Mouse (Mus musculus): ENCODE measurements around the gene Olfr1141. TPM values are rescaled to one million over a fixed set of nuclear protein-coding genes. Genes with fewer than 3 reads are reported as not detected.

The Olfr1141 gene
- not detected in 2 replicates for polyA plus RNA-seq (2015; fragmentation: Nextera tagmentation; extraction: Ambion mirVana)

DNA sequence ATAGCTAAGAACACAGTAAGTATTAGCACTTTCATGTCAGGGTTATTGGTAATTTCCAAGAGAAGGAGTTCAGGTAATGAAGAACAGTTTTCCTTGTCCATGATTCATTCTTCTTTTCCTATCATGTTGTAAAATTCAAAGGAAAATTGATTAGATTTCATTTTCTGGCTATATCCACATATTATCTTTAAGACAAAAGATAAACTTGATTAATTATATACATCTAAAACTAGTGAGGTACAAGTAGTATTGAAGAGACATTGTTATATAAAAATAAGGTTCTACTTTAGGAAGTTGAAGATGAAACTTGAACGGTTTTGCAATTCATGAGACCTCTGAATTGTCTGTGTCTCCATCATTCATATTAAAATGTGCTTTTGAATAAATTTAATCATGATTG, at the start of gene Olfr1141:
Gene Olfr1141, minus strand, starts transcription at position 101 of the 400 bp plus-strand sequence.
- ATAC-seq: no peak
- H3K9me3 ChIP-seq (ENCODE audit: control insufficient read depth, low read length): no peaks in the 10 kb centered on the region
- H3K4me2 ChIP-seq (ENCODE audit: low read length): no peak within 1 kb of the TSS
- no peak within 1 kb of the TSS for H3K27ac ChIP-seq (ENCODE audit: low read depth, low read length)
- H3K4me3 ChIP-seq (ENCODE audit: low read length): no peak within 1 kb of the TSS
- H3K36me3 ChIP-seq (ENCODE audit: control insufficient read depth, insufficient read depth, low read length): no peaks in the 10 kb centered on the region
- no peak within 1 kb of the TSS for H3K9ac ChIP-seq (ENCODE audit: low read depth, low read length)
- WGBS: 82% methylated on average over 1 of the region's 1 CpGs
- H3K27me3 ChIP-seq (replicated peaks; ENCODE audit: control insufficient read depth, insufficient read depth, low read length): no peaks in the 10 kb centered on the region
- no peaks in the 10 kb centered on the region for H3K4me1 ChIP-seq (ENCODE audit: control insufficient read depth, insufficient read depth, low read depth, low read length)

DNA sequence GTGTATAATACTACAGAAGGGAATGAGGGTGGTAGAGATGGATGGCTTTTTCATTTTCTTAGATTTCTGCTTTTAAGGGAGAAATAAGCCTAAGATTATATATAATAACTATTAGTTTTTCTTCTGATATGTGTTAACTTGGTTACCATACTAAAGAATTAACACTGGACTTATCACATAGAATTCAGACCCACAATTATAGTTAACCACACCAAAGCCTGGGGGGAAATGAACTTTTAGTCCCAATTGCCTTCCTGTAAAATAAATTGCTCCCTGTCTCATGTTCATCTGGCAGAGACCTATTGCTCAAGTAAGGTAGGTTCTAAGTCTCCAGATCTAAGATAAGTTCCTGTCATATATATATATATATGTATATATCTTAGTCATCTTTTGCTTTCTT, 46.5 kb upstream of the Olfr1141 start, which contains the start of gene Olfr1143:
Gene Olfr1143, plus strand, starts transcription at position 301 of the 400 bp plus-strand sequence.
- Histone ChIP-seq H3K4me3 (ENCODE audit: low read length) (no peak within 1 kb of the TSS), H3K36me3 (ENCODE audit: control insufficient read depth, insufficient read depth, low read length) (no peaks in the 10 kb centered on the region), H3K4me1 (ENCODE audit: control insufficient read depth, insufficient read depth, low read depth, low read length) (no peaks in the 10 kb centered on the region), H3K9me3 (ENCODE audit: control insufficient read depth, low read length) (no peaks in the 10 kb centered on the region), H3K27ac (ENCODE audit: low read depth, low read length) (no peak within 1 kb of the TSS), H3K4me2 (ENCODE audit: low read length) (no peak within 1 kb of the TSS), H3K9ac (ENCODE audit: low read depth, low read length) (no peak within 1 kb of the TSS), H3K27me3 (replicated peaks; ENCODE audit: control insufficient read depth, insufficient read depth, low read length) (no peaks in the 10 kb centered on the region)
- ATAC-seq: no peak

DNA sequence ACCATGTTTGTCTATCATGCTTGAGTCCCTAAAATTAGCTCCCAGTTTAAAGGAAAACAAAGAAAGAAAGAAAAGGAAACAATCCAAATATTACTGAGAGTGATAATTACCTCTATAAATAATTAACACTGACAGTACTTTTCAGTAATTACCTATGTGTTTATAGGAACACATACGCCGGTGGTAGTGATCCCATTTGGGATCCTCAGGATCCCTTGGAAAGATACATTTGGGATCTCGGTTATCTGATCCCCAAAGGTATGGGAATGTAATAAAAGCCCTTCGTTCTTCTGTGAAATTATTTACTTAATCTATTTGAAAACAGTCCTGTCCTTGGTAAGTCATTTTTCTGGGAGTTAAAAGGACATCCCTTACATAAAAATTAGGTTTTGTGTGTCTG, 25.4 kb upstream of the Olfr1141 start, which contains the start of gene Olfr152:
Gene Olfr152, plus strand, starts transcription at position 301 of the 400 bp plus-strand sequence.
- Histone ChIP-seq H3K4me1 (ENCODE audit: control insufficient read depth, insufficient read depth, low read depth, low read length) (no peaks in the 10 kb centered on the region), H3K4me2 (ENCODE audit: low read length) (no peak within 1 kb of the TSS), H3K27ac (ENCODE audit: low read depth, low read length) (no peak within 1 kb of the TSS), H3K27me3 (replicated peaks; ENCODE audit: control insufficient read depth, insufficient read depth, low read length) (no peaks in the 10 kb centered on the region), H3K9ac (ENCODE audit: low read depth, low read length) (no peak within 1 kb of the TSS), H3K9me3 (ENCODE audit: control insufficient read depth, low read length) (no peaks in the 10 kb centered on the region), H3K36me3 (ENCODE audit: control insufficient read depth, insufficient read depth, low read length) (no peaks in the 10 kb centered on the region), H3K4me3 (ENCODE audit: low read length) (no peak within 1 kb of the TSS)
- ATAC-seq: no peak
- 70% methylated on average over 4 of the region's 4 CpGs for WGBS

DNA sequence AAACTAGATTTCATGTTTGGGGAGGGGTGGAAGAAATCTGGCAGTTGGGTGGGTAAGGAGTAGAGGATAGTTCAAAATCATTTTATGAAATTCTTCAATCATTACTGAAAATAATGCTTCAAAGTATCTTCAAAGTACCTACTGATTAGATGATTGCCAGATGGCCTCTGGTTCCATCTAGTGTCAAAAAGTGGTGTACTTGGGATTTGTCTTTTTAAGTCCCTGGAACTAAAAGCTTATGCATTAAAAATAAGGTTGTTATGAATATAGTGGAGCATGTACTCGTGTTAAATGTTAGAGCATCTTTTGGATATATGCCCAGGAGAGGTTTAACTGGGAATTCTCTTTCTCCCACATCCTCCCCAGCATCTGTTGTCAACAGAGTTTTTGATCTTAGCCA, 22.4 kb upstream of the Olfr1141 start:
- H3K4me1 ChIP-seq (ENCODE audit: control insufficient read depth, insufficient read depth, low read depth, low read length): no peaks in the 10 kb centered on the region
- H3K9ac ChIP-seq (ENCODE audit: low read depth, low read length): no peak overlapping the region
- no peaks in the 10 kb centered on the region for H3K36me3 ChIP-seq (ENCODE audit: control insufficient read depth, insufficient read depth, low read length)
- WGBS: 67% methylated on average over 1 of the region's 1 CpGs
- no peak overlapping the region for H3K4me2 ChIP-seq (ENCODE audit: low read length)
- H3K9me3 ChIP-seq (ENCODE audit: control insufficient read depth, low read length): no peaks in the 10 kb centered on the region
- no peak overlapping the region for H3K4me3 ChIP-seq (ENCODE audit: low read length)
- no peaks in the 10 kb centered on the region for H3K27me3 ChIP-seq (replicated peaks; ENCODE audit: control insufficient read depth, insufficient read depth, low read length)
- no peak for ATAC-seq
- no peak overlapping the region for H3K27ac ChIP-seq (ENCODE audit: low read depth, low read length)

DNA sequence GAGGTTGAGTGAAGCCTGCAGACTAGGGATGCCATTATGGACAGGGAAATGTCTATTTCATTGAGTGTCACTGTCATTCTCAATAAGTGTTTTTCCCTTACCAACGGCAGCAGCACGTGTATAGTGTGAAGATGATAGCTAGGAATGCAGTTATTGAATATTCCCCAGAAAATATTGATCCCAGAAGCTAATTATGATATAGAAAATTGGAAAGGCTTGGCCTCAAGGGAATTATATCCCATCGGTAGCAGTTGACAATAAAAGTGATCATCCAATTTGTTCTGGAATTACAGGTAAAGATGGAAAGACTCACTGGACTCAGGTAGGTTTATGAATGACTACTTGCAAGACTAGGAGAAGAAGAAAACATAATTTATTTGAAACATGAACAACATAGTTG, 10.3 kb downstream of the Olfr1141 start, which contains the start of gene Olfr1140:
Gene Olfr1140, plus strand, starts transcription at position 301 of the 400 bp plus-strand sequence.
- Histone ChIP-seq H3K27me3 (replicated peaks; ENCODE audit: control insufficient read depth, insufficient read depth, low read length) (no peaks in the 10 kb centered on the region), H3K4me2 (ENCODE audit: low read length) (no peak within 1 kb of the TSS), H3K36me3 (ENCODE audit: control insufficient read depth, insufficient read depth, low read length) (no peaks in the 10 kb centered on the region), H3K9ac (ENCODE audit: low read depth, low read length) (no peak within 1 kb of the TSS), H3K4me3 (ENCODE audit: low read length) (no peak within 1 kb of the TSS), H3K4me1 (ENCODE audit: control insufficient read depth, insufficient read depth, low read depth, low read length) (no peaks in the 10 kb centered on the region), H3K9me3 (ENCODE audit: control insufficient read depth, low read length) (no peaks in the 10 kb centered on the region), H3K27ac (ENCODE audit: low read depth, low read length) (no peak within 1 kb of the TSS)
- no peak for ATAC-seq
- 75% methylated on average over 3 of the region's 3 CpGs for WGBS

DNA sequence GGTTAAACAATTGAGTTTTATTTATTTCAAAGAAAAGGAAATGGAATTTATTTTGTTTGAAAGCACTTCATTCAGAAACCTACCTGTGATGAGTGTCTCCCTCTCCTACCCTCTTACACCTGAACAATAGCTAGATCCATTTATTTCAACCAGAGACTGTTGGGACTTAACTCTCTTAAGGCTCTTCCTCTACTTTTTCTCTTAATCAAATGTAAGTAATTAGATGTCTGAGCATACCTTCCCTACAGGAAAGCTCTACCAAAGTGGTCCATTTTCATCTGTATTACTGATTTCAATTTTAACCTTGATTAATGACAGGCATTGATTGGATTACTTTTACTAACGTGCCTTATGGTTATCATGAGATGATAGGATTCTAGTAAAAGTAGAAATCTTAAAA, 13.9 kb downstream of the Olfr1141 start, which contains the start of gene Olfr1138:
Gene Olfr1138, minus strand, starts transcription at position 101 of the 400 bp plus-strand sequence.
- 85% methylated on average over 1 of the region's 1 CpGs for WGBS
- Histone ChIP-seq H3K4me1 (ENCODE audit: control insufficient read depth, insufficient read depth, low read depth, low read length) (no peaks in the 10 kb centered on the region), H3K9me3 (ENCODE audit: control insufficient read depth, low read length) (no peaks in the 10 kb centered on the region), H3K36me3 (ENCODE audit: control insufficient read depth, insufficient read depth, low read length) (no peaks in the 10 kb centered on the region), H3K4me2 (ENCODE audit: low read length) (no peak within 1 kb of the TSS), H3K27me3 (replicated peaks; ENCODE audit: control insufficient read depth, insufficient read depth, low read length) (no peaks in the 10 kb centered on the region), H3K9ac (ENCODE audit: low read depth, low read length) (no peak within 1 kb of the TSS), H3K27ac (ENCODE audit: low read depth, low read length) (no peak within 1 kb of the TSS), H3K4me3 (ENCODE audit: low read length) (no peak within 1 kb of the TSS)
- no peak for ATAC-seq

DNA sequence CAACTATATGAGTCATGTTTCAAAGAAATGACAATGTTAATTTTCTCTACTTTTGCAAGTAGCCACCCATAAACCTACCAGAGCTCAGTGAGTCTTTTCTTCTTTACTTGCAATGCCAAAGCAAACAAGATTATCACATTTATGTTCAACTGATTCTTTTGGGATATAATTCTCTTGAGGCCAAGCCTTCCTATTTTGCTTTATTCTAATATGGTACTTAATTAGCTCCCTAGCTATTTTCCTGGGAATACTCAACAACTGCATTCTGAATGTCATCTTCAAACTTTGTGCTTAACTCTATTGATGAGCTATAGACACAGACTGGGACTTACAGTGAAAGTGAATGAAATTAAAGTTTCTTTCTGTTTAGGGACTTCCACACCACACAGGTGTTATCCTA, 40.7 kb downstream of the Olfr1141 start, which contains the start of gene Olfr1137:
Gene Olfr1137, minus strand, starts transcription at position 101 of the 400 bp plus-strand sequence.
- Histone ChIP-seq H3K4me1 (ENCODE audit: control insufficient read depth, insufficient read depth, low read depth, low read length) (no peaks in the 10 kb centered on the region), H3K4me3 (ENCODE audit: low read length) (no peak within 1 kb of the TSS), H3K4me2 (ENCODE audit: low read length) (no peak within 1 kb of the TSS), H3K27me3 (replicated peaks; ENCODE audit: control insufficient read depth, insufficient read depth, low read length) (no peaks in the 10 kb centered on the region), H3K36me3 (ENCODE audit: control insufficient read depth, insufficient read depth, low read length) (no peaks in the 10 kb centered on the region), H3K9ac (ENCODE audit: low read depth, low read length) (no peak within 1 kb of the TSS), H3K27ac (ENCODE audit: low read depth, low read length) (no peak within 1 kb of the TSS), H3K9me3 (ENCODE audit: control insufficient read depth, low read length) (no peaks in the 10 kb centered on the region)
- ATAC-seq: no peak

Other genes starting within 250 kb of the Olfr1141 start
- not detected in 2 replicates for gene Pramel6, start 247.4 kb downstream of the Olfr1141 start, polyA plus RNA-seq (2015; fragmentation: Nextera tagmentation; extraction: Ambion mirVana)
- not detected in 2 replicates for gene Olfr153, start 222.2 kb downstream of the Olfr1141 start, polyA plus RNA-seq (2015; fragmentation: Nextera tagmentation; extraction: Ambion mirVana)
- gene Olfr1128, start 208.4 kb downstream of the Olfr1141 start, polyA plus RNA-seq (2015; fragmentation: Nextera tagmentation; extraction: Ambion mirVana): not detected in 2 replicates
- not detected in 2 replicates for gene Olfr1129, start 180.1 kb downstream of the Olfr1141 start, polyA plus RNA-seq (2015; fragmentation: Nextera tagmentation; extraction: Ambion mirVana)
- not detected in 2 replicates for gene Olfr1130, start 147.8 kb downstream of the Olfr1141 start, polyA plus RNA-seq (2015; fragmentation: Nextera tagmentation; extraction: Ambion mirVana)
- gene Olfr1131, start 126.9 kb downstream of the Olfr1141 start, polyA plus RNA-seq (2015; fragmentation: Nextera tagmentation; extraction: Ambion mirVana): not detected in 2 replicates
- not detected in 2 replicates for gene Olfr1132, start 116.5 kb downstream of the Olfr1141 start, polyA plus RNA-seq (2015; fragmentation: Nextera tagmentation; extraction: Ambion mirVana)
- not detected in 2 replicates for gene Olfr1133, start 106.6 kb downstream of the Olfr1141 start, polyA plus RNA-seq (2015; fragmentation: Nextera tagmentation; extraction: Ambion mirVana)
- gene Olfr1134, start 95.5 kb downstream of the Olfr1141 start, polyA plus RNA-seq (2015; fragmentation: Nextera tagmentation; extraction: Ambion mirVana): not detected in 2 replicates
- gene Olfr1135, start 80.3 kb downstream of the Olfr1141 start, polyA plus RNA-seq (2015; fragmentation: Nextera tagmentation; extraction: Ambion mirVana): not detected in 2 replicates
- not detected in 2 replicates for gene Olfr1136, start 60.0 kb downstream of the Olfr1141 start, polyA plus RNA-seq (2015; fragmentation: Nextera tagmentation; extraction: Ambion mirVana)
- not detected in 2 replicates for gene Olfr1137, start 40.8 kb downstream of the Olfr1141 start, polyA plus RNA-seq (2015; fragmentation: Nextera tagmentation; extraction: Ambion mirVana)
- gene Olfr1138, start 14.0 kb downstream of the Olfr1141 start, polyA plus RNA-seq (2015; fragmentation: Nextera tagmentation; extraction: Ambion mirVana): not detected in 2 replicates
- not detected in 2 replicates for gene Olfr1140, start 10.2 kb downstream of the Olfr1141 start, polyA plus RNA-seq (2015; fragmentation: Nextera tagmentation; extraction: Ambion mirVana)
- not detected in 2 replicates for gene Olfr152, start 25.5 kb upstream of the Olfr1141 start, polyA plus RNA-seq (2015; fragmentation: Nextera tagmentation; extraction: Ambion mirVana)
- gene Olfr1143, start 46.6 kb upstream of the Olfr1141 start, polyA plus RNA-seq (2015; fragmentation: Nextera tagmentation; extraction: Ambion mirVana): not detected in 2 replicates
- gene Olfr1145, start 55.8 kb upstream of the Olfr1141 start, polyA plus RNA-seq (2015; fragmentation: Nextera tagmentation; extraction: Ambion mirVana): not detected in 2 replicates
- gene Olfr1148, start 76.5 kb upstream of the Olfr1141 start, polyA plus RNA-seq (2015; fragmentation: Nextera tagmentation; extraction: Ambion mirVana): not detected in 2 replicates
- gene Olfr1150-ps1, start 90.0 kb upstream of the Olfr1141 start, polyA plus RNA-seq (2015; fragmentation: Nextera tagmentation; extraction: Ambion mirVana): not detected in 2 replicates
- gene Olfr1151, start 101.9 kb upstream of the Olfr1141 start, polyA plus RNA-seq (2015; fragmentation: Nextera tagmentation; extraction: Ambion mirVana): not detected in 2 replicates
- 0.02 TPM in 1 of 2 replicates, not detected in the other for gene Olfr1152, start 112.5 kb upstream of the Olfr1141 start, polyA plus RNA-seq (2015; fragmentation: Nextera tagmentation; extraction: Ambion mirVana)
- gene Olfr1153, start 141.0 kb upstream of the Olfr1141 start, polyA plus RNA-seq (2015; fragmentation: Nextera tagmentation; extraction: Ambion mirVana): not detected in 2 replicates
- not detected in 2 replicates for gene Olfr1154, start 151.2 kb upstream of the Olfr1141 start, polyA plus RNA-seq (2015; fragmentation: Nextera tagmentation; extraction: Ambion mirVana)
- gene Olfr1155, start 191.1 kb upstream of the Olfr1141 start, polyA plus RNA-seq (2015; fragmentation: Nextera tagmentation; extraction: Ambion mirVana): not detected in 2 replicates
- gene Olfr1156, start 199.1 kb upstream of the Olfr1141 start, polyA plus RNA-seq (2015; fragmentation: Nextera tagmentation; extraction: Ambion mirVana): not detected in 2 replicates
- not detected in 2 replicates for gene Olfr1157, start 214.3 kb upstream of the Olfr1141 start, polyA plus RNA-seq (2015; fragmentation: Nextera tagmentation; extraction: Ambion mirVana)
- gene Olfr74, start 220.7 kb upstream of the Olfr1141 start, polyA plus RNA-seq (2015; fragmentation: Nextera tagmentation; extraction: Ambion mirVana): not detected in 2 replicates
- gene Olfr1158, start 236.1 kb upstream of the Olfr1141 start, polyA plus RNA-seq (2015; fragmentation: Nextera tagmentation; extraction: Ambion mirVana): not detected in 2 replicates

Measured in hindbrain, embryonic 16.5 days (tissue).